8 mouse cellular contexts compared by ENCODE assay signal in the genomic region with DNA sequence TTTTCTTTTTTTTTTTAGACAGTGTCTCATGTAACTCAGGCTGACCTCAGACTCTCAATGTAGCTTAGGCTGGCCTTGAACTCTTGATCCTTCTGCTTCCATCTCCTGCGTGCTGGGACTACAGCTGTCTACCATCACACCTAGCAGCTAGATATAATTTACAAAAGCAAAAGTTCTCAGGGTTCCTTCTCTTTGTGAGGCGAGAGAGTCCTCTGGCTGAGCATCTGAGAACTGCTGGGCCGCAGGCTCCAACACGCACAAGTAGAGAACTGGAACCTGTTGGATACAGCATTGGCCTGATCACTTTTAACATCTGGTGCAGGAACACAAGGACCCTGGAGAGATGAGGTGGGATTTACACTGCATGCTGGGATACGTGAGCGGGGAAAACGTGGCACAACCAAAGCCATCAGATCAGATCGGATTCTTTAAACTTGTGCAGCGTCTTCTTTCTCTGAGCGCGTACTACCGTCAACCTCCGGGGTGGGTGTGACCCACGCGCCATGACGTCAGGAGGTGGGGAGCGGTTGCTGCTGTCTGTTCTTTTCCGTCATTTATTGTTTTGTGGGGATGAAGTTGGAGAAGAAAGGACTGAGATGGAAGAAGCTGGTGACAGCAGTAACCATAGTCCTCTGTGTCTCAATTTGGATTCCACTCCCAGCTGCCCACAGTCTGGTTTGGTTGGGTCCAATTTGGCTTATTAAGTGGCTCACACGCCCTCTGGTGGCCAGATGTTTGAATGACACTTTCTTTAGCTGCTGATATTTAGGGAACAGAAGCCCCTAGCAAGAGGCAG. TPM values are rescaled to one million over a fixed set of nuclear protein-coding genes. Genes with fewer than 3 reads are reported as not detected.
DNase-seq lines count a peak whose midpoint lies in the region; ATAC-seq lines count a peak whose summit lies in the region.

No protein-coding gene starts in this region.

- no peaks in the 10 kb centered on the region for H3K36me3 ChIP-seq in megakaryocyte, embryonic 14.5 days (replicated peaks; ENCODE audit: low read length)

- peak; percentile 89 for ATAC-seq in inflammation-experienced regulatory T-cells, adult 6 months

- peaks cover 9% of the 10 kb centered on the region for H3K9me3 ChIP-seq in megakaryocyte, embryonic 14.5 days

- intact Hi-C loops in gastrocnemius, postnatal 14 days (cut with DNase I; ENCODE audit: low total_unique reads), result no loop called here

- peaks cover 32% of the 10 kb centered on the region for H3K4me1 ChIP-seq in megakaryocyte, embryonic 14.5 days

- peak overlapping the region; percentile 90 for H3K4me3 ChIP-seq in megakaryocyte, embryonic 14.5 days (replicated peaks)

- DNase-seq in adrenal gland, adult 18-20 months (ENCODE audit: low spot score in 2 of 2), result peak; percentile 80 to 83
- peak; percentile 96 for DNase-seq in embryo, embryonic 10 days (ENCODE audit: low spot score)
- peak; percentile 82 for DNase-seq in gastrocnemius, postnatal 14 days
- DNase-seq in left cerebral cortex, adult 9 months (ENCODE audit: low spot score in 2 of 2), result peak; percentile 69 to 93
- peak; percentile 75 for DNase-seq in right cerebral cortex, postnatal 14 days
- peak; percentile 79 to 83 for DNase-seq in urinary bladder, postnatal 4 days (ENCODE audit: low spot score in 2 of 2)

- peaks cover 12% of the 10 kb centered on the region for H3K27me3 ChIP-seq in megakaryocyte, embryonic 14.5 days (replicated peaks)

RNA-seq across cellular contexts. Expression of a gene that starts 5.0 kb away (rescaled TPM):
- total RNA-seq in adrenal gland, adult 18-20 months (2021), result 10 to 100 TPM; 29.7 to 55.2 TPM
- total RNA-seq in gastrocnemius, postnatal 14 days (2021), result 10 to 100 TPM; 18.2 to 23.3 TPM
- 10 to 100 TPM; 47.2 to 80.6 (median 77.9) TPM for polyA plus RNA-seq in inflammation-experienced regulatory T-cells, adult 6 months (2017; shearing (Covaris generic))
- 26.8 and 31.2 TPM in 2 replicates for polyA plus RNA-seq in megakaryocyte, embryonic 14.5 days (2012; ENCODE audit: insufficient read depth, low replicate concordance)

Comparison
In these comparisons a context has a peak if more than half of its experiments do, and no peak if none do; other contexts are left out.
1. Peak in every context shown above with its lines: DNase-seq, ATAC-seq and H3K4me3 ChIP-seq.